Mouse (Mus musculus): Measurements from ENCODE around the gene Fitm2.

The Fitm2 gene

GRCm38 (mm10) chr2:163422895-163423660, 49.4 kb downstream of the Fitm2 start:
- no peak for ATAC-seq (ENCODE audit: low TSS enrichment)

DNA sequence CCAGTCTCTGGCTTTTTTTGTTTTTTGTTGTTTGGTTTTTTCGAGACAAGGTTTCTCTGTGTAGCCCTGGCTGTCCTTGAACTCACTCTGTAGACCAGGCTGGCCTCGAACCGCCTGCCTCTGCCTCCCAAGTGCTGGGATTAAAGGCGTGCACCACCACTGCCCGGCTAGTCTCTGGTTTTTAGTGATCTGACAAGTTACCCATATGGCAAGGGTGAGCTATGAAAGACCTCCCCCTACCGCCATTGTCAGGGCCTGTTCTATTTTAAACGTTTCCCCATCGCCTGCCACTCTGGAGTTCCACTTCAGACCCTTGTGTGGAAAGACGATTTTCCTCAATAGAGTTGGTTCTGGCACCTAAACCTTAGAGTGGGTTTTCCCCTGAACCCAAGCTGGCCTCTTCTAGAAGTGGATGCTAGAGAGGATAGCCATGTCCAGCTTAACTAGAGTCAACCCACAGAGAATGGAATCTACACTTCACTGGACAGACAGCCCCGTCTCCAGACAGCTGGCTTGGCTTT, 52.0 kb downstream of the Fitm2 start:
- ATAC-seq (ENCODE audit: low TSS enrichment) = no peak

DNA sequence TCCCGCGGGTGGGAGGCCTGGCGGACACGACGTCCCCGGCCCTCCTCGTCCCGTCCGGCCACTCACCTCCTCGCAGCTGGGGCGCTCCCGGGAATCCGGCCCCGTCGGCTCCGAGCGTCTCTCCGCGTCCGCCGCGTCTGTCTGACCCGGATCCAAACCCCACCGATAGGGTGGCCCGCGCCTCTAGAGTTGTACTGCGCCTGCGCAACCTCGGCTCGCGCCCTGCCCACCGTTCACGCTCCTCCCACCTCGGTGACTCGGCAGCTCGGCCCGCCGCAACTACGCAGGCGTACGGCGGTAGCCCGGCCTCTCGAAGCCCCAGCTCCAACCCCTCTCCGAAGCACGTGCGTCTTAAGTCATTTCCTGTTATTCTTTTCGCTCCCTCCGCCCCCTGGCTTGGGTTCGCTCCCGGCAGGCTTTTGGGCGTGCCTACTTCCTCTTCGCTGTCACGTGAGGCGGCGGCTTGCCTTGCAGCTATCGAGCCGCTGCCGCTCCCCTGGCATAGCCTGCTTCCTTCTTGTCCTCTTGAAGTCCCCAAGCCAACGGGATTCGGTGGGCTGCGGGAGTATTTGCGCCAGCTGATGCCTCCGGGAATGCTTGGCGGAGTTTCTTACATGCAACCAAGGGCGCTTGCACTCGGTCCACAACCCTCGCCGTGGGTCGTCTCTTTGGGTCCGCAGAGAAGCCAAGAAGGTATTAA, 52.9 kb downstream of the Fitm2 start:
- ATAC-seq (ENCODE audit: low TSS enrichment) = peak; percentile 98

- ATAC-seq (ENCODE audit: low TSS enrichment) = 0 out of 2 replicates have a peak, but pooled peaks have one; percentile 1
Measured at GRCm38 (mm10) chr2:163418841-163419345, 53.5 kb downstream of the Fitm2 start.

DNA sequence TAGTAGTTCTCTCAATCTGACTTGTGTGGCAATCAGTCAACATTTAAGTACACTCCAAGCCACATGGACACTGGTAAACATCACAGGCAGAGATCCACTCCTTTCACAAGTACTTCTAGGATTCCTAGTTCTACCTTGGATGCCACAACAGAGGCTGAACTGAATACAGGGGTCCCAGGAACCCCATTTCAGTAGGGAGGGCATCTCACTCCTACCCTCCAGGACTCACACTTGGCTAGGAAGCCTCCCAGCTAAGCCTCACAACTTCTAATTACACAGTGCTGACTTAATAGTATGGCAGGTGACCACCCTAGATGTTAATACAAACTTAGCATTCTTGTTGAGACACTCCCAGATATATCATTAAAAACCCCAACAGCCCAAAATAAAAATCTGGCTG, 54.6 kb downstream of the Fitm2 start:
- ATAC-seq (ENCODE audit: low TSS enrichment) = no peak

DNA sequence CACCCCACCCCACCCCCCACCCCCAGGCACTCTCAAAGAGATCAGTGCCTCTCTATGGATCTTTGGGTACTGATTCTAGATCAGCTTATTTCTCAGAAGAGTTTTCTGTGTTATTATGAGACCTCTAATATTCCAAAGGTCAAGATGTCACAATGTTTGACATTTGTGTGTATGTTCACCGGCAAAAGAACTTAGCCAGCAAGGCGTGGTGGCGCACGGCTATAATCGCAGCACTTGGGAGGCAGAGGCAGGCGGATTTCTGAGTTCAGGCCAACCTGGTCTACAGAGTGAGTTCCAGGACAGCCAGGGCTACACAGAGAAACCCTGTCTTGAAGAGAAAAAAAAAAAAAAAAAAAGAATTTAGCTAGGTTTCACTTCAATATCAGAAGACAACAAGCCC, 55.4 kb downstream of the Fitm2 start:
- ATAC-seq (ENCODE audit: low TSS enrichment) = no peak
